Mouse (Mus musculus) ES-E14 (cell line): Measurements from ENCODE around the gene Pld4. TPM values are rescaled to one million over a fixed set of nuclear protein-coding genes. Genes with fewer than 3 reads are reported as not detected.

ENCODE experiments used
- DNase-seq: peaks from one replicate; pipeline ENCODE4 v3.0.0-alpha.2; 2013; ENCODE audit warnings: low read depth, low spot score
- H3K27ac ChIP-seq: 2 replicates; pipeline ENCODE4 v1.5.1; 2012; ENCODE audit warnings: low read depth, mild to moderate bottlenecking, low read length, moderate library complexity, mixed read lengths; ENCODE audit not compliant: poor library complexity, insufficient read depth, severe bottlenecking
- H3K36me3 ChIP-seq: 2 replicates; pipeline ENCODE4 v1.6.1; 2012; ENCODE audit warnings: mild to moderate bottlenecking, low read length, moderate library complexity, mixed read lengths; ENCODE audit not compliant: control insufficient read depth, poor library complexity, insufficient read depth, severe bottlenecking
- H3K4me1 ChIP-seq, 2 experiments: fragments of 150-350 bp in 1 of 2; sonication (generic) in 1 of 2; 2 replicates each; pipeline ENCODE4 v1.6.1; 2012; ENCODE audit warnings: low read length in 2 of 2, mild to moderate bottlenecking in 1 of 2, mixed read lengths in 1 of 2; ENCODE audit not compliant: control insufficient read depth in 2 of 2, insufficient read depth in 2 of 2, poor library complexity in 1 of 2
- H3K4me3 ChIP-seq, 2 experiments: fragments of 150-350 bp in 1 of 2; sonication (generic) in 1 of 2; 2 replicates each; pipeline ENCODE4 v1.5.1; 2012; ENCODE audit warnings: low read length in 2 of 2, low read depth in 1 of 2, mild to moderate bottlenecking in 1 of 2, mixed read lengths in 1 of 2; ENCODE audit not compliant: insufficient read depth in 1 of 2, poor library complexity in 1 of 2, severe bottlenecking in 1 of 2
- H3K9ac ChIP-seq: 2 replicates; pipeline ENCODE4 v1.6.1; 2012; ENCODE audit warnings: low read depth, mild to moderate bottlenecking, low read length, mixed read lengths; ENCODE audit not compliant: poor library complexity, insufficient read depth, severe bottlenecking
- H3K9me3 ChIP-seq: fragments of 150-350 bp; sonication (generic); 2 replicates; pipeline ENCODE4 v1.6.1; 2012; ENCODE audit warnings: low read depth, mild to moderate bottlenecking, low read length; ENCODE audit not compliant: control insufficient read depth, insufficient read depth
- CHD2 ChIP-seq: IDR thresholded peaks from 2 replicates; pipeline ENCODE4 v1.6.1; 2014; ENCODE audit warnings: mild to moderate bottlenecking, low read depth, low read length, inconsistent platforms
- HCFC1 ChIP-seq: IDR thresholded peaks from 2 replicates; pipeline ENCODE4 v1.6.1; 2012; ENCODE audit warnings: low read length, inconsistent platforms, borderline replicate concordance; ENCODE audit not compliant: insufficient read depth
- MAFK ChIP-seq: IDR thresholded peaks from 2 replicates; pipeline ENCODE4 v1.6.1; 2014; ENCODE audit warnings: mild to moderate bottlenecking, low read depth, low read length, inconsistent platforms; ENCODE audit not compliant: insufficient read depth
- ZC3H11A ChIP-seq: IDR thresholded peaks from 2 replicates; pipeline ENCODE4 v1.6.1; 2012; ENCODE audit warnings: low read depth, mild to moderate bottlenecking, inconsistent platforms, low read length, borderline replicate concordance
- ZNF384 ChIP-seq: IDR thresholded peaks from 2 replicates; pipeline ENCODE4 v1.6.1; 2012; ENCODE audit warnings: low read depth, low read length, inconsistent platforms
- in situ Hi-C, 2 experiments: fragments of 600-800 bp; cut with MboI; formaldehyde crosslinking; loops; one replicate each; pipeline ENCODE4 v1.15.1; 2025; ENCODE audit warnings: low sequenced_read_pairs in 2 of 2, inconsistent platforms in 1 of 2; ENCODE audit not compliant: unreplicated experiment in 2 of 2
- total RNA-seq: library from RNA; depleted of rRNA; stranded (reverse); fragments of 300-350 nt; gene quantifications from 2 replicates; pipeline ENCODE4 v1.2.3, GENCODE M21; 2012

Gene Pld4
- total RNA-seq, 1 experiment = 2.4 TPM

GRCm38 (mm10) chr12:112797672-112798331 lies 37.3 kb downstream of the Pld4 start:
- TF ChIP-seq MAFK (no peak), HCFC1 (no peak), ZNF384 (no peak), ZC3H11A (no peak), CHD2 (no peak)
- Histone ChIP-seq H3K4me3 (no peak overlapping the region), H3K4me1 (peaks cover 3 to 50% of the 10 kb centered on the region in 2 experiments; a peak in 3 of 4 replicates), H3K9ac (no peak overlapping the region), H3K9me3 (no peaks in the 10 kb centered on the region), H3K27ac (no peak overlapping the region), H3K36me3 (no peaks in the 10 kb centered on the region)
- no peak for DNase-seq
- in situ Hi-C loops = no loop called here

- H3K4me1 ChIP-seq = peaks cover 3 to 44% of the 10 kb centered on the region in 2 experiments; a peak in 3 of 4 replicates
- no peak overlapping the region for H3K27ac ChIP-seq
- no peak for TF ChIP-seq MAFK
- no peak for TF ChIP-seq CHD2
- no peak for TF ChIP-seq ZC3H11A
- no peak for TF ChIP-seq HCFC1
- no peak for TF ChIP-seq ZNF384
- H3K9me3 ChIP-seq = no peaks in the 10 kb centered on the region
- H3K4me3 ChIP-seq = no peak overlapping the region
- DNase-seq = no peak
- in situ Hi-C loops = no loop called here
- no peaks in the 10 kb centered on the region for H3K36me3 ChIP-seq
- no peak overlapping the region for H3K9ac ChIP-seq
These were observed 37.9 kb downstream of the Pld4 start for GRCm38 (mm10) chr12:112798332-112798681.

GRCm38 (mm10) chr12:112798716-112799115 lies 38.3 kb downstream of the Pld4 start:
- Histone ChIP-seq H3K4me3 (no peak overlapping the region), H3K36me3 (no peaks in the 10 kb centered on the region), H3K4me1 (peaks cover under 1 to 40% of the 10 kb centered on the region in 2 experiments; a peak in 3 of 4 replicates), H3K27ac (no peak overlapping the region), H3K9ac (no peak overlapping the region), H3K9me3 (no peaks in the 10 kb centered on the region)
- in situ Hi-C loops = no loop called here
- no peak for TF ChIP-seq ZC3H11A
- no peak for TF ChIP-seq MAFK
- no peak for TF ChIP-seq ZNF384
- TF ChIP-seq CHD2 = no peak
- TF ChIP-seq HCFC1 = no peak
- DNase-seq = no peak

GRCm38 (mm10) chr12:112799237-112799970 lies 38.9 kb downstream of the Pld4 start:
- in situ Hi-C loops = no loop called here
- H3K9ac ChIP-seq = no peak overlapping the region
- no peak overlapping the region for H3K27ac ChIP-seq
- H3K36me3 ChIP-seq = no peaks in the 10 kb centered on the region
- H3K4me3 ChIP-seq = no peak overlapping the region
- peaks cover 0 to 40% of the 10 kb centered on the region in 2 experiments; a peak in 3 of 4 replicates for H3K4me1 ChIP-seq
- no peak for TF ChIP-seq HCFC1
- TF ChIP-seq MAFK = no peak
- no peak for TF ChIP-seq CHD2
- TF ChIP-seq ZNF384 = no peak
- TF ChIP-seq ZC3H11A = no peak
- no peaks in the 10 kb centered on the region for H3K9me3 ChIP-seq
- no peak for DNase-seq

GRCm38 (mm10) chr12:112800476-112800875 lies 40.0 kb downstream of the Pld4 start:
- DNase-seq = peak; percentile 77

More at GRCm38 (mm10) chr12:112800476-112800875, 40.0 kb downstream of the Pld4 start:
- TF ChIP-seq ZC3H11A (0 out of 2 replicates have a peak, but pooled peaks have one; percentile 2), HCFC1 (no peak)
- peaks cover 0 to 33% of the 10 kb centered on the region in 2 experiments; a peak in 3 of 4 replicates for H3K4me1 ChIP-seq
- H3K27ac ChIP-seq = no peak overlapping the region
- no peaks in the 10 kb centered on the region for H3K36me3 ChIP-seq
- in situ Hi-C loops = no loop called here
- no peak overlapping the region for H3K9ac ChIP-seq
- H3K9me3 ChIP-seq = no peaks in the 10 kb centered on the region
- no peak overlapping the region for H3K4me3 ChIP-seq
